ENCODE assay signal across 13 mouse cellular contexts in the genomic region with DNA sequence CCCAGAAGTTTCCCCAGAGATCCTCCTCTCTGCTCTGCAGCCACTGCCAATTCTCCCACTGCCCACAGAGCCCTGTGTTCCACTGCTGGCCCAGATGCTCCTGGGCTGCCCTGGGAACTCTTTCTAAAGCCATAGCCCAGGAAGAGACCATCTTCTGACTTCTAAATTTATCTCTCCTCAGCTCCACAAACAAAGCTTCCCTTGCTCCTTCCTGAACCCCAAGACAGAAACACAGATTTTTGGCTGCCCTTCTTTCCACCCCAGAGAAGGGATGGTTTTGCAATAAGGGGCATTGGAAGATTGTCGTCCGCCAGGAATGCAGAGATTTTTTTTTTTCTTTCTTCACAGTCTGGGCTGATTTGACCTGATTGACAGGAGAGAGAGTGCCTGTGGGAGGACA.
DNase-seq lines count a peak whose midpoint lies in the region; ATAC-seq lines count a peak whose summit lies in the region.
"Had no signal": no experiment of that assay in that cellular context is flagged by ENCODE, and none has a peak within 500 bp of the region (broad histone marks: within the 10 kb centered on the region; RNA-seq: fewer than 3 reads in every experiment).

No protein-coding gene starts in this region.

- peaks cover 32% of the 10 kb centered on the region for H3K4me1 ChIP-seq in heart, embryonic 12.5 days (replicated peaks)
- peaks cover 38% of the 10 kb centered on the region for H3K4me1 ChIP-seq in lung, embryonic 15.5 days
- H3K4me1 ChIP-seq: liver, embryonic 12.5 days had no signal

- H3K9ac ChIP-seq in heart, embryonic 12.5 days, result no peak overlapping the region
- no peak overlapping the region for H3K9ac ChIP-seq in lung, embryonic 15.5 days
- H3K9ac ChIP-seq: hindbrain, embryonic 13.5 days; liver, embryonic 12.5 days had no signal

- WGBS in heart, embryonic 12.5 days, result 42% methylated on average over 2 of the region's 2 CpGs
- WGBS in lung, embryonic 15.5 days, result 40% methylated on average over 2 of the region's 2 CpGs

- no peak overlapping the region for H3K4me3 ChIP-seq in heart, embryonic 12.5 days
- no peak overlapping the region for H3K4me3 ChIP-seq in lung, embryonic 15.5 days
- H3K4me3 ChIP-seq: hindbrain, embryonic 13.5 days; liver, embryonic 12.5 days had no signal

- H3K27ac ChIP-seq in heart, embryonic 12.5 days (ENCODE audit: poor library complexity, severe bottlenecking), result peak overlapping the region; percentile 37; the same call in 1 of the 2 replicates
- peak overlapping the region; percentile 73 for H3K27ac ChIP-seq in lung, embryonic 15.5 days
- H3K27ac ChIP-seq: hindbrain, embryonic 13.5 days; liver, embryonic 12.5 days had no signal

- H3K9me3 ChIP-seq in heart, embryonic 12.5 days (replicated peaks), result peaks cover 7% of the 10 kb centered on the region; the same call in 1 of the 2 replicates
- no peaks in the 10 kb centered on the region for H3K9me3 ChIP-seq in lung, embryonic 15.5 days
- H3K9me3 ChIP-seq: liver, embryonic 12.5 days had no signal

- ATAC-seq in heart, embryonic 12.5 days (ENCODE audit: insufficient number of reproducible peaks, low FRiP score), result no peak
- peak; percentile 43; the same call in 1 of the 2 replicates for ATAC-seq in lung, embryonic 15.5 days (ENCODE audit: borderline replicate concordance, extremely low read depth, low FRiP score, low TSS enrichment)
- ATAC-seq: forebrain, embryonic 16.5 days; intestine, embryonic 16.5 days; liver, embryonic 12.5 days had no signal

- intact Hi-C loops in heart, postnatal 25 days (cut with DNase I), result no loop called here

- DNase-seq in heart, postnatal 25 days (ENCODE audit: low spot score), result no peak
- DNase-seq in lung, postnatal 36 days, result no peak
- peak; percentile 79 for DNase-seq in adipocyte (ENCODE audit: low spot score)
- peak; percentile 15 for DNase-seq in heart, postnatal 4 days
- DNase-seq in thymus, adult 18-20 months, result no peak
- DNase-seq: cerebellum, adult 18-20 months; thymus, adult 2 months had no signal

- no peaks in the 10 kb centered on the region for H3K36me3 ChIP-seq in heart, embryonic 12.5 days
- no peaks in the 10 kb centered on the region for H3K36me3 ChIP-seq in lung, embryonic 15.5 days
- H3K36me3 ChIP-seq: hindbrain, embryonic 13.5 days; liver, embryonic 12.5 days had no signal

- H3K27me3 ChIP-seq in heart, embryonic 12.5 days (replicated peaks), result no peaks in the 10 kb centered on the region
- no peaks in the 10 kb centered on the region for H3K27me3 ChIP-seq in lung, embryonic 15.5 days
- H3K27me3 ChIP-seq: hindbrain, embryonic 13.5 days had no signal

- no peak overlapping the region for H3K4me2 ChIP-seq in heart, embryonic 12.5 days
- no peak overlapping the region for H3K4me2 ChIP-seq in lung, embryonic 15.5 days
- H3K4me2 ChIP-seq: hindbrain, embryonic 13.5 days; liver, embryonic 12.5 days had no signal

Comparison
In these comparisons a context has a peak if more than half of its experiments do, and no peak if none do; other contexts are left out.
1. DNase-seq: peak in adipocyte (single experiment) and heart, postnatal 4 days (single experiment); none in heart, postnatal 25 days (single experiment), lung, postnatal 36 days (single experiment) and thymus, adult 18-20 months (0 of 2).